Mouse (Mus musculus): ENCODE measurements around the gene Syt7. TPM values are rescaled to one million over a fixed set of nuclear protein-coding genes. Genes with fewer than 3 reads are reported as not detected.

Gene Syt7
- polyA plus RNA-seq, 1 experiment from 2014 or later, result 2.1 TPM

- Histone ChIP-seq H3K9ac (ENCODE audit: low read depth, low read length) (no peak overlapping the region), H3K4me1 (ENCODE audit: control insufficient read depth, insufficient read depth, low read length) (no peaks in the 10 kb centered on the region; the same call in 1 of the 2 replicates), H3K9me3 (ENCODE audit: control insufficient read depth, low read length) (no peaks in the 10 kb centered on the region), H3K27ac (ENCODE audit: low read depth, low read length) (no peak overlapping the region), H3K36me3 (ENCODE audit: control insufficient read depth, insufficient read depth, low read length) (no peaks in the 10 kb centered on the region), H3K4me2 (replicated peaks; ENCODE audit: low read depth, low read length) (no peak overlapping the region), H3K27me3 (ENCODE audit: control insufficient read depth, insufficient read depth, low read length) (peaks cover 3% of the 10 kb centered on the region; the same call in 1 of the 2 replicates), H3K4me3 (ENCODE audit: low read length) (no peak overlapping the region)
- 36% methylated on average over 3 of the region's 3 CpGs for WGBS
- ATAC-seq (ENCODE audit: low FRiP score, low TSS enrichment), result no peak
Observed at GRCm38 (mm10) chr19:10435908-10436307, 47.0 kb downstream of the Syt7 start.

- Histone ChIP-seq H3K36me3 (ENCODE audit: control insufficient read depth, insufficient read depth, low read length) (no peaks in the 10 kb centered on the region), H3K4me3 (ENCODE audit: low read length) (no peak overlapping the region), H3K27ac (ENCODE audit: low read depth, low read length) (no peak overlapping the region), H3K4me1 (ENCODE audit: control insufficient read depth, insufficient read depth, low read length) (no peaks in the 10 kb centered on the region), H3K9ac (ENCODE audit: low read depth, low read length) (no peak overlapping the region), H3K4me2 (replicated peaks; ENCODE audit: low read depth, low read length) (no peak overlapping the region), H3K27me3 (ENCODE audit: control insufficient read depth, insufficient read depth, low read length) (peaks cover 3% of the 10 kb centered on the region; the same call in 1 of the 2 replicates), H3K9me3 (ENCODE audit: control insufficient read depth, low read length) (no peaks in the 10 kb centered on the region)
- ATAC-seq (ENCODE audit: low FRiP score, low TSS enrichment), result no peak
- 38% methylated on average over 1 of the region's 1 CpGs for WGBS
Observed at GRCm38 (mm10) chr19:10436726-10437125, 47.8 kb downstream of the Syt7 start.

GRCm38 (mm10) chr19:10437521-10437920 lies 48.6 kb downstream of the Syt7 start:
- 67% methylated on average over 1 of the region's 1 CpGs for WGBS
- Histone ChIP-seq H3K9me3 (ENCODE audit: control insufficient read depth, low read length) (no peaks in the 10 kb centered on the region), H3K4me1 (ENCODE audit: control insufficient read depth, insufficient read depth, low read length) (no peaks in the 10 kb centered on the region), H3K4me2 (replicated peaks; ENCODE audit: low read depth, low read length) (no peak overlapping the region), H3K9ac (ENCODE audit: low read depth, low read length) (no peak overlapping the region), H3K4me3 (ENCODE audit: low read length) (no peak overlapping the region), H3K36me3 (ENCODE audit: control insufficient read depth, insufficient read depth, low read length) (no peaks in the 10 kb centered on the region), H3K27me3 (ENCODE audit: control insufficient read depth, insufficient read depth, low read length) (peaks cover 3% of the 10 kb centered on the region; the same call in 1 of the 2 replicates), H3K27ac (ENCODE audit: low read depth, low read length) (no peak overlapping the region)
- ATAC-seq (ENCODE audit: low FRiP score, low TSS enrichment), result no peak

- ATAC-seq (ENCODE audit: low FRiP score, low TSS enrichment), result no peak
- Histone ChIP-seq H3K36me3 (ENCODE audit: control insufficient read depth, insufficient read depth, low read length) (0 out of 2 replicates have a peak, but pooled peaks cover 2% of the 10 kb centered on the region), H3K9me3 (ENCODE audit: control insufficient read depth, low read length) (no peaks in the 10 kb centered on the region), H3K4me2 (replicated peaks; ENCODE audit: low read depth, low read length) (no peak overlapping the region), H3K27me3 (ENCODE audit: control insufficient read depth, insufficient read depth, low read length) (no peaks in the 10 kb centered on the region), H3K9ac (ENCODE audit: low read depth, low read length) (no peak overlapping the region), H3K27ac (ENCODE audit: low read depth, low read length) (no peak overlapping the region), H3K4me1 (ENCODE audit: control insufficient read depth, insufficient read depth, low read length) (no peaks in the 10 kb centered on the region), H3K4me3 (ENCODE audit: low read length) (no peak overlapping the region)
- WGBS, result 91% methylated on average over 15 of the region's 15 CpGs
Observed at GRCm38 (mm10) chr19:10444685-10445369, 55.9 kb downstream of the Syt7 start.

- H3K9ac ChIP-seq (ENCODE audit: low read depth, low read length), result no peak overlapping the region
- WGBS, result 94% methylated on average over 7 of the region's 7 CpGs
- no peaks in the 10 kb centered on the region for H3K9me3 ChIP-seq (ENCODE audit: control insufficient read depth, low read length)
- peaks cover 5% of the 10 kb centered on the region; the same call in 1 of the 2 replicates for H3K27me3 ChIP-seq (ENCODE audit: control insufficient read depth, insufficient read depth, low read length)
- no peaks in the 10 kb centered on the region for H3K36me3 ChIP-seq (ENCODE audit: control insufficient read depth, insufficient read depth, low read length)
- H3K4me1 ChIP-seq (ENCODE audit: control insufficient read depth, insufficient read depth, low read length), result no peaks in the 10 kb centered on the region
- no peak overlapping the region for H3K27ac ChIP-seq (ENCODE audit: low read depth, low read length)
- H3K4me3 ChIP-seq (ENCODE audit: low read length), result no peak overlapping the region
- no peak overlapping the region for H3K4me2 ChIP-seq (replicated peaks; ENCODE audit: low read depth, low read length)
- no peak for ATAC-seq (ENCODE audit: low FRiP score, low TSS enrichment)
Observed at GRCm38 (mm10) chr19:10448275-10448674, 59.4 kb downstream of the Syt7 start.

GRCm38 (mm10) chr19:10449190-10449589 lies 60.3 kb downstream of the Syt7 start:
- Histone ChIP-seq H3K4me3 (ENCODE audit: low read length) (no peak overlapping the region), H3K4me2 (replicated peaks; ENCODE audit: low read depth, low read length) (no peak overlapping the region), H3K27ac (ENCODE audit: low read depth, low read length) (no peak overlapping the region), H3K9ac (ENCODE audit: low read depth, low read length) (no peak overlapping the region), H3K36me3 (ENCODE audit: control insufficient read depth, insufficient read depth, low read length) (no peaks in the 10 kb centered on the region), H3K27me3 (ENCODE audit: control insufficient read depth, insufficient read depth, low read length) (peaks cover 7% of the 10 kb centered on the region), H3K9me3 (ENCODE audit: control insufficient read depth, low read length) (no peaks in the 10 kb centered on the region), H3K4me1 (ENCODE audit: control insufficient read depth, insufficient read depth, low read length) (no peaks in the 10 kb centered on the region)
- WGBS, result 61% methylated on average over 6 of the region's 6 CpGs
- peak; percentile 47 for ATAC-seq (ENCODE audit: low FRiP score, low TSS enrichment)

GRCm38 (mm10) chr19:10449708-10450107 lies 60.8 kb downstream of the Syt7 start:
- Histone ChIP-seq H3K27me3 (ENCODE audit: control insufficient read depth, insufficient read depth, low read length) (peaks cover 7% of the 10 kb centered on the region), H3K9ac (ENCODE audit: low read depth, low read length) (no peak overlapping the region), H3K9me3 (ENCODE audit: control insufficient read depth, low read length) (no peaks in the 10 kb centered on the region), H3K4me2 (replicated peaks; ENCODE audit: low read depth, low read length) (no peak overlapping the region), H3K4me1 (ENCODE audit: control insufficient read depth, insufficient read depth, low read length) (no peaks in the 10 kb centered on the region), H3K27ac (ENCODE audit: low read depth, low read length) (no peak overlapping the region), H3K4me3 (ENCODE audit: low read length) (no peak overlapping the region), H3K36me3 (ENCODE audit: control insufficient read depth, insufficient read depth, low read length) (no peaks in the 10 kb centered on the region)
- ATAC-seq (ENCODE audit: low FRiP score, low TSS enrichment), result peak; percentile 85
- 11% methylated on average over 3 of the region's 3 CpGs for WGBS

- Histone ChIP-seq H3K4me3 (ENCODE audit: low read length) (no peak overlapping the region), H3K27me3 (ENCODE audit: control insufficient read depth, insufficient read depth, low read length) (peaks cover 51% of the 10 kb centered on the region), H3K9ac (ENCODE audit: low read depth, low read length) (no peak overlapping the region), H3K36me3 (ENCODE audit: control insufficient read depth, insufficient read depth, low read length) (no peaks in the 10 kb centered on the region), H3K4me1 (ENCODE audit: control insufficient read depth, insufficient read depth, low read length) (peaks cover 16% of the 10 kb centered on the region; the same call in 1 of the 2 replicates), H3K27ac (ENCODE audit: low read depth, low read length) (no peak overlapping the region), H3K9me3 (ENCODE audit: control insufficient read depth, low read length) (no peaks in the 10 kb centered on the region), H3K4me2 (replicated peaks; ENCODE audit: low read depth, low read length) (no peak overlapping the region)
- WGBS, result 48% methylated on average over 4 of the region's 4 CpGs
- ATAC-seq (ENCODE audit: low FRiP score, low TSS enrichment), result no peak
Observed at GRCm38 (mm10) chr19:10454718-10455436, 66.0 kb downstream of the Syt7 start.

GRCm38 (mm10) chr19:10455437-10455806 lies 66.5 kb downstream of the Syt7 start:
- H3K4me3 ChIP-seq (ENCODE audit: low read length), result no peak overlapping the region
- 70% methylated on average over 3 of the region's 3 CpGs for WGBS
- H3K9me3 ChIP-seq (ENCODE audit: control insufficient read depth, low read length), result no peaks in the 10 kb centered on the region
- no peak overlapping the region for H3K27ac ChIP-seq (ENCODE audit: low read depth, low read length)
- H3K27me3 ChIP-seq (ENCODE audit: control insufficient read depth, insufficient read depth, low read length), result peaks cover 52% of the 10 kb centered on the region
- peaks cover 16% of the 10 kb centered on the region; the same call in 1 of the 2 replicates for H3K4me1 ChIP-seq (ENCODE audit: control insufficient read depth, insufficient read depth, low read length)
- H3K36me3 ChIP-seq (ENCODE audit: control insufficient read depth, insufficient read depth, low read length), result no peaks in the 10 kb centered on the region
- no peak overlapping the region for H3K9ac ChIP-seq (ENCODE audit: low read depth, low read length)
- H3K4me2 ChIP-seq (replicated peaks; ENCODE audit: low read depth, low read length), result no peak overlapping the region
- ATAC-seq (ENCODE audit: low FRiP score, low TSS enrichment), result no peak
